Mouse (Mus musculus) ES-E14 (cell line): ENCODE data around the gene Lig1. TPM values are rescaled to one million over a fixed set of nuclear protein-coding genes. Genes with fewer than 3 reads are reported as not detected.

ENCODE experiments used
- DNase-seq: peaks from one replicate; pipeline ENCODE4 v3.0.0-alpha.2; 2013; ENCODE audit warnings: low read depth, low spot score
- H3K27ac ChIP-seq: 2 replicates; pipeline ENCODE4 v1.5.1; 2012; ENCODE audit warnings: low read depth, mild to moderate bottlenecking, low read length, moderate library complexity, mixed read lengths; ENCODE audit not compliant: poor library complexity, insufficient read depth, severe bottlenecking
- H3K36me3 ChIP-seq: 2 replicates; pipeline ENCODE4 v1.6.1; 2012; ENCODE audit warnings: mild to moderate bottlenecking, low read length, moderate library complexity, mixed read lengths; ENCODE audit not compliant: control insufficient read depth, poor library complexity, insufficient read depth, severe bottlenecking
- H3K4me1 ChIP-seq, 2 experiments: fragments of 150-350 bp in 1 of 2; sonication (generic) in 1 of 2; 2 replicates each; pipeline ENCODE4 v1.6.1; 2012; ENCODE audit warnings: low read length in 2 of 2, mild to moderate bottlenecking in 1 of 2, mixed read lengths in 1 of 2; ENCODE audit not compliant: control insufficient read depth in 2 of 2, insufficient read depth in 2 of 2, poor library complexity in 1 of 2
- H3K4me3 ChIP-seq, 2 experiments: fragments of 150-350 bp in 1 of 2; sonication (generic) in 1 of 2; 2 replicates each; pipeline ENCODE4 v1.5.1; 2012; ENCODE audit warnings: low read length in 2 of 2, low read depth in 1 of 2, mild to moderate bottlenecking in 1 of 2, mixed read lengths in 1 of 2; ENCODE audit not compliant: insufficient read depth in 1 of 2, poor library complexity in 1 of 2, severe bottlenecking in 1 of 2
- H3K9ac ChIP-seq: 2 replicates; pipeline ENCODE4 v1.6.1; 2012; ENCODE audit warnings: low read depth, mild to moderate bottlenecking, low read length, mixed read lengths; ENCODE audit not compliant: poor library complexity, insufficient read depth, severe bottlenecking
- H3K9me3 ChIP-seq: fragments of 150-350 bp; sonication (generic); 2 replicates; pipeline ENCODE4 v1.6.1; 2012; ENCODE audit warnings: low read depth, mild to moderate bottlenecking, low read length; ENCODE audit not compliant: control insufficient read depth, insufficient read depth
- CHD2 ChIP-seq: IDR thresholded peaks from 2 replicates; pipeline ENCODE4 v1.6.1; 2014; ENCODE audit warnings: mild to moderate bottlenecking, low read depth, low read length, inconsistent platforms
- HCFC1 ChIP-seq: IDR thresholded peaks from 2 replicates; pipeline ENCODE4 v1.6.1; 2012; ENCODE audit warnings: low read length, inconsistent platforms, borderline replicate concordance; ENCODE audit not compliant: insufficient read depth
- MAFK ChIP-seq: IDR thresholded peaks from 2 replicates; pipeline ENCODE4 v1.6.1; 2014; ENCODE audit warnings: mild to moderate bottlenecking, low read depth, low read length, inconsistent platforms; ENCODE audit not compliant: insufficient read depth
- ZC3H11A ChIP-seq: IDR thresholded peaks from 2 replicates; pipeline ENCODE4 v1.6.1; 2012; ENCODE audit warnings: low read depth, mild to moderate bottlenecking, inconsistent platforms, low read length, borderline replicate concordance
- ZNF384 ChIP-seq: IDR thresholded peaks from 2 replicates; pipeline ENCODE4 v1.6.1; 2012; ENCODE audit warnings: low read depth, low read length, inconsistent platforms
- in situ Hi-C, 2 experiments: fragments of 600-800 bp; cut with MboI; formaldehyde crosslinking; loops; one replicate each; pipeline ENCODE4 v1.15.1; 2025; ENCODE audit warnings: low sequenced_read_pairs in 2 of 2, inconsistent platforms in 1 of 2; ENCODE audit not compliant: unreplicated experiment in 2 of 2
- total RNA-seq: library from RNA; depleted of rRNA; stranded (reverse); fragments of 300-350 nt; gene quantifications from 2 replicates; pipeline ENCODE4 v1.2.3, GENCODE M21; 2012; rRNA removed

Gene Lig1
- 88.5 and 92.2 TPM in 2 replicates for total RNA-seq

GRCm38 (mm10) chr7:13277081-13277480 lies at the start of gene Lig1:
Lig1 (plus strand) TSS chr7:13277283.
- Histone ChIP-seq H3K4me3 (peak within 1 kb of the TSS; percentile 91 to 93), H3K4me1 (no peaks in the 10 kb centered on the region), H3K9ac (peak within 1 kb of the TSS; percentile 98), H3K27ac (no peak within 1 kb of the TSS), H3K9me3 (no peaks in the 10 kb centered on the region), H3K36me3 (peaks cover 4% of the 10 kb centered on the region)
- no peak for DNase-seq
- in situ Hi-C loops = no loop called here
- TF ChIP-seq HCFC1 (no peak), ZC3H11A (no peak), CHD2 (no peak), ZNF384 (no peak), MAFK (no peak)

DNA sequence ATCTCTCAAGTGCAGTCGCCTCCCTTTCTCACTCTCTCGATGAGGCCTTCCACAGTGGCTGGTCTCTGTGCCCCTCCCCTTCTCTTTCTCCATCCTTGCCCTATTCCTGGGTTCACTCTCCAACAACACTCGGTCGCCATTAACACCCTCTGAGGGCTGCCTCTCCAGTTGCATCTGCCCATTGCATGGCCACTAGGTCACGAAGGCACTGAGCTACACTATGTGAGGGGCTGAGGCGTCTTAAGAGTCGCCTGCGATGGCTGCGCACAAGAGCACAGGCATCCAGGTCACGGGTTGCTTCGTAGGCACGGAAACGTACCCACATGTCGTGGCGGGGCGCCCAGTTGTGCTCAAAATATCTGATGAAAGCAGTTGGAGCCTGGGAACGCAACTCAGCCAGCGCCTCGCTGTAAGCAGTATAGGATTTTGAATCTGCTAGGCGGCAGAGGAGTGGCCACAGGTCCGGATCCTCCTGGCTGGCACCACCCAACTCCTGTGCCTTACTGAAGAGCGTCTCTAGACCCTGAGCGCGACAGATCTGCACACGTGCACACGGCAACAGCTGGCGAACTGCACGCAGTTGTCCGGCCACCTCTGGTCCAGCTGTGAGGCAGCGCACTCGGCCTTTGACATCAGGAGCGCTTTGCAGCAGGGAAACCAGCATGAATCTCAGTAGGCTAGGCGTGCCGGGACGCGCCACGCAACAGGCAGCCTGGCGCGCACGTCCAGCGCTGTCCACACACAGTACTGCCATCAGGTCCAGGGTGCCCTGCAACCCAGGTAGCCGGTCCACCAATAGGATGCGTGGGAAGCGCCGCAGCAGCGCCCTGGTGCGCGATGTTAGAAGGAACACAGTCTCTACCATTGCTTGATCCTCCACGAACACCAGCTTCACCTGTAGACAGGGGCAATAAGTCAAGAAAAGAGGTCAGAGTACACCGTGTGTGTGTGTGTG lies 16.1 kb upstream of the Lig1 start:
- Histone ChIP-seq H3K4me1 (peaks cover 0 to 2% of the 10 kb centered on the region in 2 experiments; a peak in 1 of 4 replicates), H3K4me3 (peak overlapping the region; percentile 2 to 52; a peak in 2 of 4 replicates), H3K27ac (no peak overlapping the region), H3K9ac (peak overlapping the region; percentile 36; the same call in 1 of the 2 replicates), H3K36me3 (no peaks in the 10 kb centered on the region), H3K9me3 (no peaks in the 10 kb centered on the region)
- no peak for DNase-seq
- TF ChIP-seq CHD2 = no peak
- no peak for TF ChIP-seq MAFK
- no peak for TF ChIP-seq HCFC1
- TF ChIP-seq ZC3H11A = no peak
- no peak for TF ChIP-seq ZNF384
- in situ Hi-C loops = no loop called here

DNA sequence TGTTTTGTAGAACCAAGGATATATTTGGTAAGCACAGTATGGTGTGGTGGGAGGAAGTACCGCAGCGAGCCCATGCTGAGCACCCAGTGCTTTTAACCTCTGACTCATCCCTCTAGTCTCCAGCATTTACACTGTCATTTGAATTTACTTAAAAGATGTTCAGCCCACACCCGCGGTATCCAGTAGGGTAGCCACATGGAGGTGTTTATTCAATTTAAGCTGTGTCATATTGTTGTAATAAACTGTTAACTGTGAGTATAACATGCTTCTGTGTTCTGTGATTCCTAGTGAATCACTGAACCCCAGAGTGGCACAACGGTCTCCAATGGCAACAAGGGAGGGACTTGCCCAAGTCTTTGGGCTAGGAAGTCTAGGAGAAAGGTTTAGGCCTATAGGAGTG lies 13.2 kb upstream of the Lig1 start:
- no peak overlapping the region for H3K4me3 ChIP-seq
- H3K9me3 ChIP-seq = no peaks in the 10 kb centered on the region
- no peak overlapping the region for H3K9ac ChIP-seq
- TF ChIP-seq CHD2 (no peak), ZNF384 (no peak), HCFC1 (no peak), ZC3H11A (no peak), MAFK (no peak)
- no peaks in the 10 kb centered on the region for H3K36me3 ChIP-seq
- peaks cover 0 to 2% of the 10 kb centered on the region in 2 experiments; a peak in 1 of 4 replicates for H3K4me1 ChIP-seq
- in situ Hi-C loops = no loop called here
- DNase-seq = no peak
- H3K27ac ChIP-seq = no peak overlapping the region

GRCm38 (mm10) chr7:13264396-13264795 lies 12.7 kb upstream of the Lig1 start:
- TF ChIP-seq ZNF384 (no peak), MAFK (no peak), ZC3H11A (no peak), HCFC1 (no peak), CHD2 (no peak)
- Histone ChIP-seq H3K4me3 (no peak overlapping the region), H3K9me3 (no peaks in the 10 kb centered on the region), H3K27ac (no peak overlapping the region), H3K36me3 (no peaks in the 10 kb centered on the region), H3K4me1 (peaks cover 0 to 2% of the 10 kb centered on the region in 2 experiments; a peak in 1 of 4 replicates), H3K9ac (no peak overlapping the region)
- in situ Hi-C loops = no loop called here
- no peak for DNase-seq
